Comparison of ENCODE assay signal across 23 mouse cellular contexts in genomic region chr1:106931954-106932353, GRCm38 (mm10). TPM values are rescaled to one million over a fixed set of nuclear protein-coding genes. Genes with fewer than 3 reads are reported as not detected.
DNase-seq lines count a peak whose midpoint lies in the region; ATAC-seq and TF ChIP-seq lines count a peak whose summit lies in the region.
"Had no signal": no experiment of that assay in that cellular context is flagged by ENCODE, and none has a peak within 500 bp of the region (broad histone marks: within the 10 kb centered on the region; RNA-seq: fewer than 3 reads in every experiment).

No protein-coding gene starts in this region.

- H3K79me2 ChIP-seq in liver, adult 2 months (ENCODE audit: control insufficient read depth, insufficient read depth, low read length) = no peaks in the 10 kb centered on the region

- no peaks in the 10 kb centered on the region for H3K36me3 ChIP-seq in liver, adult 2 months (ENCODE audit: control insufficient read depth, insufficient read depth, low read length)

- no peak overlapping the region for H3K4me3 ChIP-seq in liver, adult 2 months (ENCODE audit: insufficient read depth, low read depth, low read length)
- peak overlapping the region; percentile 29; the same call in 1 of the 2 replicates for H3K4me3 ChIP-seq in bone marrow macrophage, adult 2 months (ENCODE audit: insufficient read depth, low read length)
- H3K4me3 ChIP-seq: left cerebral cortex, adult 2 months; myocyte had no signal

- no peak for TF ChIP-seq CTCF in liver, adult 2 months (IDR thresholded peaks at IDR 0.05; ENCODE audit: low read depth, low read length)
- no peak for TF ChIP-seq CTCF in bone marrow macrophage, adult 2 months (IDR thresholded peaks at IDR 0.05; ENCODE audit: low read depth, low read length)

- no peak overlapping the region for H3K9ac ChIP-seq in liver, adult 2 months (ENCODE audit: low read depth, low read length)
- H3K9ac ChIP-seq: liver, postnatal 0 days had no signal

- peak; percentile 14 for DNase-seq in liver, adult 2 months (ENCODE audit: extremely low read depth, low read depth, low spot score)
- DNase-seq in liver = no peak
- DNase-seq in natural killer cell, adult 2 months (ENCODE audit: low spot score in 2 of 2) = no peak
- DNase-seq in spleen, adult 18-20 months = no peak
- DNase-seq: cerebellum, adult 8-10 months; gastrocnemius, postnatal 36 days; kidney, adult 8-10 months; liver, postnatal 0 days had no signal

- peak; percentile 92 for ATAC-seq in common myeloid progenitor, adult 5-6 weeks (replicated peaks; ENCODE audit: low read depth, poor library complexity, severe bottlenecking)
- ATAC-seq in neutrophil, adult 5-6 weeks (ENCODE audit: extremely low read depth, insufficient number of reproducible peaks, low FRiP score, poor library complexity, severe bottlenecking) = peak; percentile 53; the same call in 1 of the 2 replicates
- ATAC-seq: hindbrain, embryonic 16.5 days; liver, postnatal 0 days; Patski had no signal

- WGBS in liver, adult 2 months = 69% methylated on average over 4 of the region's 4 CpGs

- TF ChIP-seq POLR2A in liver, adult 2 months (IDR thresholded peaks at IDR 0.05; ENCODE audit: extremely low read depth, insufficient read depth, low read length) = no peak
- no peak for TF ChIP-seq POLR2A in bone marrow macrophage, adult 2 months (IDR thresholded peaks at IDR 0.05; ENCODE audit: borderline replicate concordance, low read depth, low read length)

- H3K4me1 ChIP-seq in liver, adult 2 months (ENCODE audit: control insufficient read depth, insufficient read depth, low read length) = no peaks in the 10 kb centered on the region
- H3K4me1 ChIP-seq in bone marrow macrophage, adult 2 months (ENCODE audit: control insufficient read depth, insufficient read depth, low read length) = peaks cover 37% of the 10 kb centered on the region

- H3K27me3 ChIP-seq in liver, adult 2 months (ENCODE audit: control insufficient read depth, insufficient read depth, low read length) = no peaks in the 10 kb centered on the region

- H3K27ac ChIP-seq in liver, adult 2 months (replicated peaks; ENCODE audit: insufficient read depth, low read depth, low read length) = no peak overlapping the region
- peak overlapping the region; percentile 99 for H3K27ac ChIP-seq in bone marrow macrophage, adult 2 months (ENCODE audit: insufficient read depth, low read depth, low read length)
- H3K27ac ChIP-seq: left cerebral cortex, adult 2 months had no signal

RNA-seq across cellular contexts. Expression of gene Serpinb12, which starts 2.3 kb away (rescaled TPM):
- not detected in 2 replicates for total RNA-seq in liver, adult 2 months (2014; rRNA removed)
- polyA plus RNA-seq in liver, adult 2 months (2012; rRNA removed) = not detected in 2 replicates
- polyA plus RNA-seq in bone marrow macrophage, adult 2 months (2012; ENCODE audit: insufficient read depth, insufficient read length, missing spikeins) = 0.68 and 0.89 TPM in 2 replicates
- not detected in 2 replicates for total RNA-seq in common myeloid progenitor, adult 5-6 weeks (2017)
- not detected in 2 replicates for total RNA-seq in neutrophil, adult 5-6 weeks (2017)
- total RNA-seq: CH12.LX; gastrocnemius, postnatal 36 days; left cerebral cortex, adult 2 months had no signal
- polyA plus RNA-seq: forebrain, embryonic 11.5 days; frontal cortex, adult 2 months; heart, postnatal 0 days; large intestine, adult 2 months; limb, embryonic 11.5 days; liver, postnatal 0 days; midbrain, embryonic 11.5 days; myocyte; Patski had no signal

RNA-seq across cellular contexts. Expression of gene Serpinb13, which starts 48.8 kb away (rescaled TPM):
- total RNA-seq in liver, adult 2 months (2014; rRNA removed) = not detected in 2 replicates
- not detected in 2 replicates for polyA plus RNA-seq in liver, adult 2 months (2012; rRNA removed)
- not detected in 2 replicates for polyA plus RNA-seq in bone marrow macrophage, adult 2 months (2012; ENCODE audit: insufficient read depth, insufficient read length, missing spikeins)
- total RNA-seq in common myeloid progenitor, adult 5-6 weeks (2017) = not detected in 2 replicates
- total RNA-seq in neutrophil, adult 5-6 weeks (2017) = not detected in 2 replicates
- total RNA-seq: CH12.LX; gastrocnemius, postnatal 36 days; left cerebral cortex, adult 2 months had no signal
- polyA plus RNA-seq: embryonic facial prominence, embryonic 14.5 days; forebrain, embryonic 11.5 days; frontal cortex, adult 2 months; heart, postnatal 0 days; hindbrain, embryonic 16.5 days; large intestine, adult 2 months; limb, embryonic 11.5 days; liver, postnatal 0 days; midbrain, embryonic 11.5 days; myocyte; Patski had no signal
